Mouse (Mus musculus) embryo, embryonic 11.5 days (tissue): ENCODE data around the gene Klhdc8b.
A peak's percentile ranks its signal among the peaks of the same experiment; 100 is the strongest.

Experiments
- DNase-seq: peaks from one replicate; pipeline ENCODE4 v3.0.0-alpha.2; 2012; ENCODE audit warnings: low read depth, low spot score

The Klhdc8b gene

DNA sequence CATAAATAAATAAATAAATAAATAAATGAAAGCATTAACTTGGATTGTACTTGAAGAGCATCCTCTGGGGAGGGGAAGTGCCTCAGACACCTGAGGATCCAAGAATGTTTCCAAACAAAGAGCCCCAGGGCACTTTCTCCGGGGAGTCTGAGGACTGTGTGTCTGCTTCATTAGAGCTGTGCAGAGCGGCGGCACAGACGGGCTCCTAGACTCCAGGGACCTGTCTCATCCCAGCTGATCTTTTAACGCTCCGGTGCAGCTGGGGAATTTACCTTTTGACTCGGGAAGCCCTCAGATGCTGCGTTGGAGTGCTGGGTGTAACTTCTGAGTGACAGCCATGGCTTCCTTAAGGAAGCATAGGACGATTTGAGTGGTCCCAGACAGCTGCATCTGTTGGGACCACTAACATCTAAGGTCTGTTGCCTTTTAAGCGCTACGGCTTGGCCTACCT lies at the start of gene Klhdc8b:
Gene Klhdc8b, minus strand, starts transcription at position 401 of the 451 bp plus-strand sequence.
- DNase-seq = no peak

DNA sequence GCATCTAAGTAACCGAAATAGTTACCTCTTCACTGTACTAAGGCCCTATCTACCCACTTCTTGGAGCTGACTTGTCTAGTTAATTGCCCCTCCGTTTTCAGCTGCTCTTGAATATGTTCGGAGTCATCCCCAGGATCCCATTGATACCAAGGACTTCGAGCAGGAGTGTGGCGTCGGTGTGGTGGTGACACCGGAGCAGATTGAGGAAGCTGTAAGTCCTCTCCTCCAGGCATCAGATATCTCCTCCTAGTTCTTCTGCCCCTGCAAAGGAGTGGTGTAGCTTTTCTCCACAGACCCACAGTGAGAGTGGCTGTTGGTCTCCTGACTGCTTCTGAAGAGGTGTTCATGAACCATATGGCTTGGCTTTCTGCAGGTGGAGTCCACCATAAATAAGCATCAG lies 47.4 kb upstream of the Klhdc8b start:
- no peak for DNase-seq

DNA sequence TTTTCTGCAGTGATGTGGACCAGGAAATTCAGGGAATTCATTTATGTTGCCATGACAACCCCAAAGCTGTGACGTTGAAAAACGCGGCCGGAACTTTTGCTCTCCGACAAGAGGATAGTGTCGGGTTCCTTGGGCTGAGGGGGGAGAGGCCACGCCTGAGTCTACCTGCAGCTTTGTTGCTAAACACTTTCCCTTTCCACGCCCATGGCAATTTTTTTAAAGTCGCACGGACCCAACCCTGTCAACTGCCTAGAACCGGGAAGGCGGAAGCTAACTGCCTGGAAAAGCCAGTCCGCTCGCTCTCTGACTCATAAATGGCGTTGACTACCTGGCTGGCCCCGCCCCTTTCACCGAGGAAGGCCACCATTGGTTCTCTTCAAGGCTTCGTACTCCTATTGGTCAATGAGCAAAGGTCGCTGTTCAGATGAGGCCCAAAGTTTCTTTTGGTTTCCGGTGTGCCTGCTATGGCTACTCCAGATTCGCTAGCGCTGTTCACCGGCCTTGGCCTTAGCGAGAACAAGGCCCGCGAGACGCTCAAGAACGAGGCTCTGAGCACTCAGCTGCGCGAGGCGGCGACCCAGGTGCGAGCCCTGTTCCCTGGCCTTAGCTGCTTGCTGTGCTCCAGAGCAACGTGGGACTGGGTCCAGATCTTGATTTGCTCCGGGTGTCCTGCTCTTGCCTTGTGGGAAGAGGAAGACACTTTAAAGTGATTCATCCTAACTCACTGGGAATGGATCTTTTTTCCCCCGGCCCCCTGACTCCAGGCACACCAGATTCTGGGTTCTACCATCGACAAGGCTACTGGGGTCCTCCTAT lies 46.4 kb upstream of the Klhdc8b start, which contains the start of gene Qars:
Gene Qars, plus strand, starts transcription at position 88 of the 816 bp plus-strand sequence.
- peak; percentile 93 for DNase-seq

DNA sequence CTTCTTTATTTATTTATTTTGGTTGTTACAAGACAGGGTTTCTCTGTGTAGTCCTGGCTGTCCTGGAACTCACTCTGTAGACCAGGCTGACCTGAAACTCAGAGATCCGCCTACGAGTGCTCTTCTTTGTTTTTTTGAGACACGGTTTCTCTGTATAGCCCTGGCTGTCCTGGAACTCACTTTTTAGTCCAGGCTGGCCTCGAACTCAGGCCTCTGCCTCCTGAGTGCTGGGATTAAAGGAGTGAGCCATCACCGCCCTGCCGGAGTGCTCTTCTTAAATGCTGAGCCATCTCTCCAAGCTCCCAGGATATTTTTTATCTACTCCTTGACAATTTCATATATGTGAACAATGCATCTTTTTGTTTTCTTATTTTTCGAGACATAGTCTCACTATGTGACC lies 45.5 kb upstream of the Klhdc8b start:
- no peak for DNase-seq

DNA sequence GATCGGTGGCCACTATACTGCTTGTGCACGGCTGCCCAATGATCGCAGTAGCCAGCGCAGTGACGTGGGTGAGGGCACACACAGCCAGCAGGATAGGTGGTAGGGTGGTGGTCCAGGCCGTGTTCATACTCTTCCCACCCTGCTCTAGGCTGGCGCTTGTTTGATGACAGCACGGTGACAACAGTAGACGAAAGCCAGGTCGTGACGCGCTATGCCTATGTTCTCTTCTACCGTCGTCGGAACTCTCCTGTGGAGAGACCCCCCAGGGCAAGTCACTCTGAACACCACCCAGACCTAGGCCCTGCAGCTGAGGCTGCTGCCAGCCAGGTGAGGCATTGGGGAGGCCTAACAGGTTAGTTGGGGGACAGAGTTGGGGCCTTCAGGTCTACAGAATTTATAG lies 38.6 kb upstream of the Klhdc8b start:
- DNase-seq = no peak

DNA sequence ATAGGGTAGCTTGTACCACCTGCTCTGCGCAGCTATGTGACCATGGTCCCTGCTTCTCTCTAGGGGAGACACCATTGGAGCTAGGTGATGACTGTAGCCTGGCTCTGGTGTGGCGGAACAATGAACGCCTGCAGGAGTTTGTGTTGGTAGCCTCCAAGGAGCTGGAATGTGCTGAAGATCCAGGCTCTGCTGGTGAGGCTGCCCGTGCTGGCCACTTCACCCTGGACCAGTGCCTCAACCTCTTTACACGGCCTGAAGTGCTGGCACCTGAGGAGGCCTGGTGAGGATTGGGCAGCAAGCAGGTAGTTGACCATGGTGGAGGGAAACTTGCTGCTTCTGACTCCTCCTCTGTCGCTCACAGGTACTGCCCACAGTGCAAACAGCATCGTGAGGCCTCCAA lies 37.9 kb upstream of the Klhdc8b start:
- DNase-seq = no peak

DNA sequence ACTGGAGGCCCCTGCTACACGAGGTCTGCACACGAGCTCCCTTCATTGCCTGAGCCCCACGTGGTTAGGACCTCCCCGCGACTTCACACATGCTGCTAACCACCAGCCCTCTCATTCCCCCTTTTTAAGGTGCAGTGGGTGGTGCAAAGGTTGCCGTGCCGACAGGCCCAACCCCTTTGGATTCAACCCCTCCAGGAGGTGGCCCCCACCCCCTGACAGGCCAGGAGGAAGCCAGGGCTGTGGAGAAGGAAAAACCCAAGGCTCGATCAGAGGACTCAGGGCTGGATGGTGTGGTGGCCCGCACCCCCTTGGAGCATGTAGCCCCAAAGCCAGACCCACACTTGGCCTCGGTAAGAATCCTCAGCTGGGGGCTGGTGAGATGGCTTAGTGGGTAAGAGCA lies 33.5 kb upstream of the Klhdc8b start:
- DNase-seq = no peak

DNA sequence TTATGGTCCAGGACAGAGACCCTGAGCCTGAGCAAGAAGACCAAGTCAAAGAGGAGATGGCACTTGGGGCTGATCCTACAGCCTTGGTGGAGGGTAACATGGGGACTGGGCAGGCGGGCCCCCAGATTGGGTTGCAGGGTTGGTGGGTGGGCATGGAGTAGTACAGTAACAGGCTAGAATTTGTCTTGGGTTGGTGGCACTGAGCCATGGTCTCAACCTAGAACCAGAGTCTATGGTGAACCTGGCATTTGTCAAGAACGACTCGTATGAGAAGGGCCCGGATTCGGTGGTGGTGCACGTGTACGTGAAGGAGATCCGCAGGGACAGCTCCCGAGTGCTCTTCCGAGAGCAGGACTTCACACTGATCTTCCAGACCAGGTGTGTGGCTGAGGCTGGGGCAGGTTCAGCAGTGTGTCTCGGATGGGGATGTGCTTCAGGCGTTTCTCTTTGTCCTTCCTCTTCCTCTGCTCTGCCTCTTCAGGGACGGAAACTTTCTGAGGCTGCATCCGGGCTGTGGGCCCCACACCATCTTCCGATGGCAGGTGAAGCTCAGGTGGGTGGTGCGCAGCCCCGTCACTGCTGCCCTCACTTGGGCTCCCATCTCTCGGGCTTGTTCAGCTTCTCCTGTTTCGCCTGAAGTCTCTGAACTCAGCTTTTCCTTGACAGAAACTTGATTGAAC lies 32.9 kb upstream of the Klhdc8b start:
- no peak for DNase-seq

DNA sequence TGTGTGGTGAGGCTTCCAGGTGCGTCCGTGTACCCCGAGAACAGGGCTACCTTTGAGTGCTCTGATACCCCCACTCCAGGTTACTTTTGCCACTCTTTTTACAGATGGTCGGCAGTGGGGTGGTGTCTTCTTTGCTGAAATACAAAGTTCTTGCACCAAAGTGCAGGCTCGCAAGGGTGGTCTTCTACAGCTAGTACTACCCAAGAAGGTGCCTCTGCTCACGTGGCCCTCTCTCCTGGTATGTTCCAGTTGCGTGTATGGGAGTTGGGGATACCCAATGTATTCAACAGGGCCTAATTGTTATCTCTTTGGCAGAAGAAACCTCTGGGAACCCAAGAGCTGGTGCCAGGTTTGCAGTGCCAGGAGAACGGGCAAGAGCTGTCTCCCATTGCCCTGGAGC lies 31.9 kb upstream of the Klhdc8b start:
- DNase-seq = no peak

DNA sequence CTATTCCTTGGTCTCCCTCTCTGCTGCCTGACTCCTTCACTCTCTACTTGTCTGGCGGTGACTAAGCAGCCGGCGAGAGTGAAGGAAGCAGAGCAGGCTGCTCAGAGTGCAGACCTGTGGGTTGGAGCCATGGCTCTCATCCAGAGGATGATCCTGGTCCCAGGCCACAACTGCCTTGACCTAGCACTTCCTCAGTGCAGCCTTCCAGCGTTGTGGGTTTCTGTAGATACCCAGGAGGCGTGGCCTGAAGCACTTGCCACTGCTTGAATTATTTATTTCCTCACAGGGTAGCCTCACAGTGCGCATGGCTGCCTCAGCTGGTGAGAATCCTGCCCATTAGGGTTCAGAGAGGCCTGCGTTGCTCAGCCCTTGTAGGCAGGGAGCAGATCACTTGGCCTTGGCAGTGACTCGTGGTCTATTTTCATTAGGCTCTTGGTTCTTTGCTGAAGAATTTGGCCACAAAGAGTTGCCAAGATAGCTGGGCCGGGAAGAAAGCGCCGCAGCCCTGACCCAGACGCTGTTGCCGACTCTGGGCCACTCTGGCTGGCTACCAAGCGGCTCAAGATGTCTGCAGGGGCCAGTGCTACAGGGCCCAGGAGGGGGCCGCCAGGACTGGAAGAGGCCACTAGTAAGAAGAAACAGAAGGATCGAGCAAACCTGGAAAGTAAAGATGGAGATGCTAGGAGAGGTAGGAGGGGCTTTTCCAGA lies 30.8 kb upstream of the Klhdc8b start:
- DNase-seq = no peak

DNA sequence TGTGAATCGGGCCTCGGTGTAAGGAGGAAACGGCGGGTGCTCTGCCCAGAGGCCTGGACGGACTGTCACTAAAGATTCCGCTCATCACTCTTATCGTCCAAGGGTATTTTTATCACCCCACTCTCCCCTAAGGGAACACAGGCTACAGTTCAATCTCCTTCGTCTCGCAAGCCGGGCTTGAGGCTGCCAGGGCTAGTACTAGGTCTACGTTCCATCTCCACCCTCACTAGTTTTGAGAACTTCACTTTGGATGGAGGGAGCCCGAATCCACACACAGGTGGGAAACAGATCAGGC lies 29.9 kb upstream of the Klhdc8b start:
- DNase-seq = no peak

DNA sequence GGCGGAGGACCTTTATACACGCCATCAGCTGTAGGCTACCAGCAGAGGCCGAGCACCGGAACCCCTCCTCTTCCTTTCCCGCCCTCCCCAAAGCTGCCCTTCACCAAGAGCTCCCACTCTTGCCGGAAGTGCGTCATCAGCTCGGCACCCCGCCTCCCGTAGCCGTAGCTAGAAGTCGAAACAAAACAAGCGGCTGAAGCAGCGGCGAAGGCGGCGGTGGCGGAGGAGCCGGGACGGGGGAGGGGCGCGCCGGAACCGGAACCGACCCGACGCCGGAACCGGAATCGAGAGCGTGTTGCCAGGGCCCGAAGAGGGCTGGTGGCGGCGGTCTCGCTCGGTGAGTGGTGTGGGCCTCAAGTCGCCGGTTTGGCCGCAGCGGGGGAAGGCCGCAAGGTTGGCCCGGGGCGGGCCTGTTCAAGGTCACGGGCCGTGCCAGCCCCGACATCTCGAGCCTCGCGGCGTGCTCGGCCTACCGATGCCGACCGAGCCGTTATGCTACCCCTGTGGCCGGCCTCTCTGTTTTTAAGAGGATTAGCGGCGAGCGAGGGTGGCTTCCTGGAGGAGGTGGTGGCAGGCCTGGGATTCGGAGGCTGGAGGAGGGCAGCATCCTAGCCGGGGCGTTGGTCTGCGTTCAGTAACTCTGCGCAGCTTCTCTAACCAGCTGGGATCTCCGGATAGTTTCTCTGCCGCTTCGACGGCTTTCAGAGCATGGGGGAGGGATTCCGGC lies 29.3 kb upstream of the Klhdc8b start, which contains the start of gene Usp19:
Gene Usp19, plus strand, starts transcription at position 44 of the 727 bp plus-strand sequence.
- DNase-seq = peak; percentile 91

DNA sequence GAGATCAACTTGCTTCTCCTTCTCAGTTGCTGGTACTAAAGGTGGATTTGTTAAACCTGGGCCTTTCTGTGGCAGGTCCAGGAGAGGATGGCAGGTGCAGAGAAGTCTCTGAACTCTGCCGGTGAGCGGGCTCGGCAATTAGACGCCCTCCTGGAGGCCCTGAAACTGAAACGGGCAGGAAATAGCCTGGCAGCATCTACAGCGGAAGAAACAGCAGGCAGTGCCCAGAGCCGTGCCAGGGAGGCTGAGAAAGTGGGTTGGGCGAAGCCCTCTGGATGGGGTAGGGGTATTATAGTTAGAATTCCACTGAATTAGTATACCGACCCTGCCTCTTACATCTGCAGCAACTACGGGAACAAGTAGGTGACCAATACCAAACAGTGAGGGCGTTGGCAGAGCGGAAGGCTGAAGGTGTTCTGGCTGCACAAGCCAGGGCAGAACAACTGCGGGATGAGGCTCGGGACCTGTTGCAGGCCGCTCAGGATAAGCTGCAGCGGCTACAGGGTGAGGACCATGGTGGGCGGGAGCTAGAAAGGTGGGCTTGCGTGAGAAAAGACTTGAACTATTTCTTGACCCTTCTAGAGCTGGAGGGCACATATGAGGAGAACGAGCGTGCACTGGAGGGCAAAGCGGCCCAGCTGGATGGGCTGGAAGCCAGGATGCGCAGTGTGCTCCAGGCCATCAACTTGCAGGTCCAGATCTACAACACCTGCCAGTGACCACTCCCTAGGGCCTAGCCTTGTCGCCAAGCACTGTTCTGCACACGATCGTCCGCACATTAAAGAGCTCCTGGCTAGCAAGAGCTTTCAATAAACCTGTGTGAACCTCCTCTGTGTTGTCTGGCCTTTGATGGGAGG lies 28.5 kb upstream of the Klhdc8b start:
- DNase-seq = no peak

DNA sequence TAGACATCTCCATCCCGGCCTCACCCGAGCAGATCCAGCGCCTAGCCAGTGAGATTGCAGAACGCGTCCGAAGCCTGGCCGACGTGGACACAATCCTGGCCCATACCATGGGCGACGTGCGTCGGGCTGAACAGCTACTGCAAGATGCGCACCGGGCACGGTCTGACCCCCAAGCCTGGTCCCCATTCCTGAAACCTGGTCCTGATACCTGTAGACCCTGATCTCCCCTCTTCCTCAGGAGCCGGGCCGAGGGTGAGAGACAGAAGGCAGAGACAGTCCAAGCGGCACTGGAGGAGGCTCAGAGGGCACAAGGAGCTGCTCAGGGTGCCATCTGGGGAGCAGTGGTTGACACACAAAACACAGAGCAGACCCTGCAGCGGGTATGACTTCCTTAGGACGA lies 27.8 kb upstream of the Klhdc8b start:
- no peak for DNase-seq

DNA sequence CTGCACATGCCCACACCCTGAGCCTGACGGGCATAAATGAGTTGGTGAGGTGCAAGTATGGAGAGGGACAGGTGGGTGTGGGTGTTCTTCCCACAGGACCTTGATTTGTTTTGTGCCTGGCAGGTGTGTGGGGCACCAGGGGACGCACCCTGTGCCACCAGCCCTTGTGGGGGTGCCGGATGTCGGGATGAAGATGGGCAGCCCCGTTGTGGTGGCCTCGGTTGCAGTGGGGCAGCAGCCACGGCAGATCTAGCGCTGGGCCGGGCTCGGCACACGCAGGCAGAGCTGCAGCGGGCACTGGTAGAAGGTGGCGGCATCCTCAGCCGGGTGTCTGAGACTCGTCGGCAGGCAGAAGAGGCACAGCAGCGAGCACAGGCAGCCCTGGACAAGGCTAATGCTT lies 27.0 kb upstream of the Klhdc8b start:
- no peak for DNase-seq

DNA sequence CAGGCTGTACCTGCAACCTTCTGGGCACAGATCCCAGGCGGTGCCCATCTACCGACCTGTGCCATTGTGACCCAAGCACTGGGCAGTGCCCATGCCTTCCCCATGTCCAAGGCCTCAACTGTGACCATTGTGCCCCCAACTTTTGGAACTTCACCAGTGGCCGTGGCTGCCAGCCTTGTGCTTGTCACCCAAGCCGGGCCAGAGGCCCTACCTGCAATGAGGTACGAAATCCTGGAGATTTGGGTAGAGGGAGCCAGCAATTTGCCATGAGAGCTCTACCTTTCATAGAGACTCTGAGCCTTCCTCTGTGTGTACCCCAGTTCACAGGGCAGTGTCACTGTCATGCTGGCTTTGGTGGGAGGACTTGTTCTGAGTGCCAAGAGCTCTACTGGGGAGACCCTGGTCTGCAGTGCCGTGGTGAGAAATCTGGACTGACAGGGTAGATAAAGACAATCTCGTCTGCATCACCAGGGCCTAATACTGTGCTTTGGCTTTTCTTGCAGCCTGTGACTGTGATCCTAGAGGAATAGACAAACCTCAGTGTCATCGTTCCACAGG lies 25.7 kb upstream of the Klhdc8b start:
- DNase-seq = no peak

DNA sequence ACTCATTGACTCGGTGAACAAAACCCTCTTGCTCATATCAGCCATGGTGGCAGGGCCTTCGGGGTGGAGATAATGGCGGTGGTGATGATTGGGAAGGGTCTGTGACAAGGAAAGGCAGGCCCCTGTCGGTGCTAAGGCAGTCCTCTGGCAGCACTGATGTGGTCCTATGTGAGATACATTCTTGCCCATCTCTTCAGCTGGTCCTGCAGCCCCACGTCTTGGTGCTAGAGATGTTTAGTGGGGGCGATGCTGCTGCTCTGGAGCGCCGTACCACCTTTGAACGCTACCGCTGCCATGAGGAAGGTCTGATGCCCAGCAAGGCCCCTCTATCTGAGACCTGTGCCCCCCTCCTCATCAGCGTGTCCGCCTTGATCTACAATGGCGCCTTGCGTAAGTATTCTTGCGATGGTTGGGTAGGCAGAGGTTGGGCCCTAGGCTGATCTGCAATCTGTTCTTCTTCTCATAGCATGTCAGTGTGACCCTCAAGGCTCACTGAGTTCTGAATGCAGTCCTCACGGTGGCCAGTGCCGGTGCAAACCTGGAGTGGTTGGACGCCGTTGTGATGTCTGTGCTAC lies 24.0 kb upstream of the Klhdc8b start:
- DNase-seq = no peak

DNA sequence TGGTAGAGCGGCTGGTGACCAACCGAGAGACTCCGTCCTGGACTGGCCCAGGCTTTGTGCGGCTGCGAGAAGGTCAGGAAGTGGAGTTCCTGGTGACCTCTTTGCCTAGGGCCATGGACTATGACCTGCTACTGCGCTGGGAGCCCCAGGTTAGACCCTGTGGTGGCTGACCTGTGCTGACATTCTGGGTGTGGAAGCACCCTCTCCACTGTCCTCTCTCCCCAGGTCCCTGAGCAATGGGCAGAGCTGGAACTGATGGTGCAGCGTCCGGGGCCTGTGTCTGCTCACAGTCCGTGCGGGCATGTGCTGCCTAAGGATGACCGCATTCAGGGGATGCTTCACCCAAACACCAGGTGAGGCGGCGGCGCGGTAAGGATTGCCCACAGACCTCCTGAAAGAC lies 22.6 kb upstream of the Klhdc8b start:
- no peak for DNase-seq

DNA sequence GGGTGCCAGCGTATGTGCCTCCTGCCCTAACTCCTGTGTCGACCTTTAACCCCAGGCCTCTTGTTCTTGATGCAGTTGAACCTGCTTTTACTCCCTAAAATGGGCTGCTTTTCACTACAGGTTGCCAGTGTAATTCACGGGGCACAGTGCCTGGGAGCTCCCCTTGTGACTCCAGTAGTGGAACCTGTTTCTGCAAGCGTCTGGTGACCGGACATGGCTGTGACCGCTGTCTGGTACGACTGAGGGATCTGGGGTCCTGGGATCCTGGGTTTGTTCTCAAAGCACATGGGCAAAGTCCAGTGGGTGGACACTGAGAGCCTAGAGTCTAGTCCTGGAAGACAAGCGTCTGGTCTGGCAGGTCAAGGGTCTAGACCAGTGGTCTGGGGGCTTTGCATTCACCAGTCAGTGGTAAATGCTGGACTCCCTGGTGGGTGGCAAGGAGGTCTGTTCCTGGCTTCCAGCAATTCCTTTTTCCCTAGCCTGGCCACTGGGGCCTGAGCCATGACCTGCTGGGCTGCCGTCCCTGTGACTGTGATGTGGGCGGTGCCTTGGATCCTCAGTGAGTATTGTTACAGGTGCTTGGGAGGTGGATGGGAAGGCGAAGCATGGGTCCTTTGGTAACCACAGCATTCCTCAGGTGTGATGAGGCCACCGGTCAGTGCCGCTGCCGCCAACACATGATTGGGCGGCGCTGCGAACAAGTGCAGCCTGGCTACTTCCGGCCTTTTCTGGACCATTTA lies 21.8 kb upstream of the Klhdc8b start:
- no peak for DNase-seq
